Mouse (Mus musculus) small intestine, adult 2 months (tissue): ENCODE results near the gene Utp14b.

Experiments used
- CTCF ChIP-seq: fragments of 200-500 bp; IDR thresholded peaks from 2 replicates; pipeline ENCODE4 v1.5.1; 2012; ENCODE audit warnings: low read depth, mild to moderate bottlenecking, control low read depth, inconsistent platforms, low read length, moderate library complexity, mixed read lengths; ENCODE audit not compliant: insufficient replicate concordance, insufficient read length; ENCODE audit errors: extremely low read depth
- POLR2A ChIP-seq: fragments of 200-500 bp; IDR thresholded peaks from 2 replicates; pipeline ENCODE4 v1.6.1; 2012; ENCODE audit warnings: low read depth, mild to moderate bottlenecking, control low read depth, inconsistent platforms, low read length, moderate library complexity

DNA sequence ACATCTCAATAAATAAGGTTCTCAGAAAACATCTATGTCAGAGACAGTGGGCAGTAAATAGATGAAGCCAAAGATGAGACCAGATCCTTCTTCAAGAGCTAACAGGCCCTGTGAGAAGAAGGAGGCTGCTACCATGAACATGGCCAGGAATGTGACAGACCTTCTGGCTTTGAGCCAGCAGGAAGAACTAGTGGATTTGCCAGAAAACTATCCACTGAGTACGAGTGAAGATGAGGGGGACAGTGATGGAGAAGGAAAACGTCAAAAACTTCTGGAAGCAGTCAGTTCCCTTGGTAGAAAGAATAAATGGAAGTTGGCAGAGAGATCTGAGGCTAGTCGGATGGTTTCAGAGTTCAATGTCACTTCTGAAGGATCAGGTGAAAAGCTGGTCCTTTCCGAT is 6.5 kb downstream of the Utp14b start:
- TF ChIP-seq CTCF (no peak), POLR2A (no peak)
